Mouse (Mus musculus) thymus, postnatal 36 days (tissue): ENCODE results near the gene Catsper4.

Source experiments
- DNase-seq, 2 experiments: peaks; one replicate each; pipeline ENCODE4 v3.0.0; 2022; ENCODE audit warnings: mixed read lengths in 2 of 2

Catsper4 gene

GRCm38 (mm10) chr4:134181112-134181511 lies 46.1 kb downstream of the Catsper4 start:
- DNase-seq = no peak

GRCm38 (mm10) chr4:134172391-134172790 lies 54.8 kb downstream of the Catsper4 start:
- no peak for DNase-seq

GRCm38 (mm10) chr4:134166906-134167305 lies 60.3 kb downstream of the Catsper4 start:
- no peak for DNase-seq

- peak; percentile 41 to 60 for DNase-seq
These were observed 61.4 kb downstream of the Catsper4 start for GRCm38 (mm10) chr4:134165548-134166465.

- DNase-seq = no peak
These were observed 62.2 kb downstream of the Catsper4 start for GRCm38 (mm10) chr4:134165024-134165423.

- DNase-seq = no peak
These were observed 62.6 kb downstream of the Catsper4 start for GRCm38 (mm10) chr4:134164591-134164990.
